Mouse (Mus musculus): ENCODE measurements at regions not wholly inside any gene's neighbourhood (a gene's known extent, or its start where the extent isn't known, plus 50 kb on each side); places are given as distances from the start of the nearest gene placed in this dataset.
A peak's percentile ranks its signal among the peaks of the same experiment; 100 is the strongest.

GRCm38 (mm10) chr3:41228536-41228935 lies 145.7 kb upstream of the Pgrmc2 start:
- TF ChIP-seq POLR2A (IDR thresholded peaks at IDR 0.05; ENCODE audit: borderline replicate concordance, extremely low read depth, insufficient read depth, insufficient read length, poor library complexity, severe bottlenecking) = no peak
- peak; percentile 72; the same call in 1 of the 2 replicates for TF ChIP-seq CTCF (IDR thresholded peaks at IDR 0.05; ENCODE audit: borderline replicate concordance, extremely low read depth, insufficient read depth, insufficient read length)

Data from brain, embryonic 14.5 days (tissue).